Mouse (Mus musculus) kidney, adult 2 months (tissue): Measurements from ENCODE around the gene Patl2. TPM values are rescaled to one million over a fixed set of nuclear protein-coding genes. Genes with fewer than 3 reads are reported as not detected.

ENCODE experiments used
- DNase-seq: peaks from one replicate; pipeline ENCODE4 v3.0.0; 2021
- H3K27ac ChIP-seq: fragments of 200-500 bp; 2 replicates; pipeline ENCODE4 v1.5.1; 2012; ENCODE audit warnings: low read depth, low read length, control low read depth, inconsistent platforms; ENCODE audit not compliant: insufficient read depth
- H3K27me3 ChIP-seq: fragments of 200-500 bp; replicated peaks from 2 replicates; pipeline ENCODE4 v1.6.1; 2012; ENCODE audit warnings: mild to moderate bottlenecking, moderate library complexity, low read length, inconsistent platforms; ENCODE audit not compliant: control insufficient read depth, insufficient read depth
- H3K36me3 ChIP-seq: fragments of 200-500 bp; 2 replicates; pipeline ENCODE4 v1.6.1; 2012; ENCODE audit warnings: mild to moderate bottlenecking, moderate library complexity, low read length, inconsistent platforms; ENCODE audit not compliant: control insufficient read depth, insufficient read depth
- H3K4me1 ChIP-seq: fragments of 200-500 bp; 2 replicates; pipeline ENCODE4 v1.6.1; 2011; ENCODE audit warnings: low read length; ENCODE audit not compliant: control insufficient read depth, insufficient read depth
- H3K4me3 ChIP-seq: fragments of 200-500 bp; 2 replicates; pipeline ENCODE4 v1.5.1; 2011; ENCODE audit warnings: mild to moderate bottlenecking, low read depth, low read length, control low read depth; ENCODE audit not compliant: insufficient read depth
- CTCF ChIP-seq: fragments of 200-500 bp; conservative IDR thresholded peaks from 2 replicates; pipeline ENCODE4 v1.5.1; 2011; ENCODE audit warnings: low read depth, mild to moderate bottlenecking, control low read depth, low read length, moderate library complexity, mixed read lengths; ENCODE audit not compliant: insufficient read depth, insufficient read length
- POLR2A ChIP-seq: fragments of 200-500 bp; IDR thresholded peaks from one replicate; pipeline ENCODE4 v1.6.1; 2011; ENCODE audit warnings: low read depth, low read length, control low read depth
- WGBS: fragments of 180-500 bp; shearing (Covaris S2); methylation state at CpG from one replicate; pipeline ENCODE4 v1.1.7; 2018; 5-methylcytosine and 5-hydroxymethylcytosine counted together
- polyA plus RNA-seq: library from polyadenylated mRNA; depleted of rRNA; stranded (reverse); fragments of >200 nt; gene quantifications from 2 replicates; pipeline ENCODE4 v1.2.3, GENCODE M21; 2012

The Patl2 gene
- polyA plus RNA-seq, 1 experiment: not detected

- 72% methylated on average over 6 of the region's 6 CpGs for WGBS
- DNase-seq: no peak
- no peak for TF ChIP-seq POLR2A
- no peak for TF ChIP-seq CTCF
- H3K27ac ChIP-seq: no peak overlapping the region
- no peaks in the 10 kb centered on the region for H3K4me1 ChIP-seq
- H3K4me3 ChIP-seq: no peak overlapping the region
- H3K27me3 ChIP-seq: no peaks in the 10 kb centered on the region
- H3K36me3 ChIP-seq: no peaks in the 10 kb centered on the region
These were observed 26.3 kb downstream of the Patl2 start for GRCm38 (mm10) chr2:122159667-122160066.

- Histone ChIP-seq H3K4me3 (no peak overlapping the region), H3K4me1 (no peaks in the 10 kb centered on the region), H3K27ac (no peak overlapping the region), H3K27me3 (no peaks in the 10 kb centered on the region), H3K36me3 (no peaks in the 10 kb centered on the region)
- 55% methylated on average over 6 of the region's 6 CpGs for WGBS
- TF ChIP-seq POLR2A (no peak), CTCF (no peak)
- DNase-seq: no peak
These were observed 27.6 kb downstream of the Patl2 start for GRCm38 (mm10) chr2:122158362-122158802.

- no peaks in the 10 kb centered on the region for H3K27me3 ChIP-seq
- no peak for TF ChIP-seq POLR2A
- no peak for TF ChIP-seq CTCF
- H3K27ac ChIP-seq: no peak overlapping the region
- no peaks in the 10 kb centered on the region for H3K4me1 ChIP-seq
- no peak overlapping the region for H3K4me3 ChIP-seq
- no peaks in the 10 kb centered on the region for H3K36me3 ChIP-seq
- DNase-seq: no peak
These were observed 28.4 kb downstream of the Patl2 start for GRCm38 (mm10) chr2:122157561-122157960.

- H3K4me1 ChIP-seq: no peaks in the 10 kb centered on the region
- no peak for TF ChIP-seq CTCF
- no peak for TF ChIP-seq POLR2A
- no peak overlapping the region for H3K4me3 ChIP-seq
- no peak overlapping the region for H3K27ac ChIP-seq
- WGBS: 80% methylated on average over 4 of the region's 4 CpGs
- no peaks in the 10 kb centered on the region for H3K36me3 ChIP-seq
- no peaks in the 10 kb centered on the region for H3K27me3 ChIP-seq
- DNase-seq: no peak
These were observed 29.8 kb downstream of the Patl2 start for GRCm38 (mm10) chr2:122156051-122156700.

GRCm38 (mm10) chr2:122155292-122155691 lies 30.7 kb downstream of the Patl2 start:
- Histone ChIP-seq H3K27me3 (no peaks in the 10 kb centered on the region), H3K4me1 (no peaks in the 10 kb centered on the region), H3K27ac (no peak overlapping the region), H3K36me3 (no peaks in the 10 kb centered on the region), H3K4me3 (no peak overlapping the region)
- DNase-seq: no peak
- WGBS: 91% methylated on average over 2 of the region's 2 CpGs
- TF ChIP-seq CTCF: no peak
- TF ChIP-seq POLR2A: no peak

- 98% methylated on average over 2 of the region's 2 CpGs for WGBS
- Histone ChIP-seq H3K27me3 (no peaks in the 10 kb centered on the region), H3K27ac (no peak overlapping the region), H3K4me3 (no peak overlapping the region), H3K4me1 (no peaks in the 10 kb centered on the region), H3K36me3 (no peaks in the 10 kb centered on the region)
- no peak for TF ChIP-seq CTCF
- TF ChIP-seq POLR2A: no peak
- no peak for DNase-seq
These were observed 31.5 kb downstream of the Patl2 start for GRCm38 (mm10) chr2:122154479-122154878.

- no peak for DNase-seq
- WGBS: 93% methylated on average over 7 of the region's 7 CpGs
- TF ChIP-seq POLR2A (no peak), CTCF (no peak)
- Histone ChIP-seq H3K27ac (no peak overlapping the region), H3K27me3 (no peaks in the 10 kb centered on the region), H3K4me3 (no peak overlapping the region), H3K36me3 (no peaks in the 10 kb centered on the region), H3K4me1 (no peaks in the 10 kb centered on the region)
These were observed 32.2 kb downstream of the Patl2 start for GRCm38 (mm10) chr2:122153681-122154365.
